Mouse (Mus musculus) midbrain, embryonic 11.5 days (tissue): Measurements from ENCODE around the gene Plac1. TPM values are rescaled to one million over a fixed set of nuclear protein-coding genes. Genes with fewer than 3 reads are reported as not detected.

Source experiments
- ATAC-seq: fragments of 200-750 bp; cut with Nextera tagmentation; 2 replicates; pipeline ENCODE4 v1.8.0; 2017; ENCODE audit warnings: moderate TSS enrichment, moderate library complexity; ENCODE audit not compliant: low FRiP score
- DNase-seq: peaks from one replicate; pipeline ENCODE4 v3.0.0; 2015; ENCODE audit warnings: low spot score; ENCODE audit errors: missing footprints
- H3K27ac ChIP-seq: fragments of 300-500 bp; sonication (generic); 2 replicates; pipeline ENCODE4 v1.5.1; 2014; ENCODE audit warnings: low read depth, low read length
- H3K27me3 ChIP-seq: fragments of 300-500 bp; sonication (generic); 2 replicates; pipeline ENCODE4 v1.6.1; 2014; ENCODE audit warnings: mild to moderate bottlenecking, low read length, moderate library complexity, mixed read lengths; ENCODE audit not compliant: control insufficient read depth, insufficient read depth
- H3K36me3 ChIP-seq: fragments of 300-500 bp; sonication (generic); 2 replicates; pipeline ENCODE4 v1.6.1; 2014; ENCODE audit warnings: mild to moderate bottlenecking, low read length, moderate library complexity, mixed read lengths; ENCODE audit not compliant: control insufficient read depth, insufficient read depth
- H3K4me1 ChIP-seq: fragments of 300-500 bp; sonication (generic); 2 replicates; pipeline ENCODE4 v1.6.1; 2014; ENCODE audit warnings: low read length; ENCODE audit not compliant: control insufficient read depth, insufficient read depth
- H3K4me2 ChIP-seq: fragments of 300-500 bp; sonication (generic); 2 replicates; pipeline ENCODE4 v1.6.1; 2014; ENCODE audit warnings: mild to moderate bottlenecking, moderate library complexity
- H3K4me3 ChIP-seq: fragments of 300-500 bp; sonication (generic); 2 replicates; pipeline ENCODE4 v1.5.1; 2014; ENCODE audit warnings: low read depth, low read length
- H3K9ac ChIP-seq: fragments of 300-500 bp; sonication (generic); 2 replicates; pipeline ENCODE4 v1.6.1; 2014; ENCODE audit warnings: low read length
- H3K9me3 ChIP-seq: fragments of 300-500 bp; sonication (generic); 2 replicates; pipeline ENCODE4 v1.6.1; 2016; ENCODE audit warnings: low read length; ENCODE audit not compliant: control insufficient read depth
- WGBS: fragments of 180-500 bp; shearing (Covaris S2); extraction: QIAGEN DNeasy Blood & Tissue Kit; methylation state at CpG from one replicate; pipeline ENCODE4 v1.1.7; 2014; 5-methylcytosine and 5-hydroxymethylcytosine counted together
- polyA plus RNA-seq: library from polyadenylated mRNA; unstranded; fragments of >200 nt; fragmentation: Nextera tagmentation; extraction: Ambion mirVana; gene quantifications from 2 replicates; pipeline ENCODE4 v1.2.1, GENCODE M21; 2014

The Plac1 gene
- polyA plus RNA-seq, 1 experiment from 2014 or later, result 1.9 TPM

DNA sequence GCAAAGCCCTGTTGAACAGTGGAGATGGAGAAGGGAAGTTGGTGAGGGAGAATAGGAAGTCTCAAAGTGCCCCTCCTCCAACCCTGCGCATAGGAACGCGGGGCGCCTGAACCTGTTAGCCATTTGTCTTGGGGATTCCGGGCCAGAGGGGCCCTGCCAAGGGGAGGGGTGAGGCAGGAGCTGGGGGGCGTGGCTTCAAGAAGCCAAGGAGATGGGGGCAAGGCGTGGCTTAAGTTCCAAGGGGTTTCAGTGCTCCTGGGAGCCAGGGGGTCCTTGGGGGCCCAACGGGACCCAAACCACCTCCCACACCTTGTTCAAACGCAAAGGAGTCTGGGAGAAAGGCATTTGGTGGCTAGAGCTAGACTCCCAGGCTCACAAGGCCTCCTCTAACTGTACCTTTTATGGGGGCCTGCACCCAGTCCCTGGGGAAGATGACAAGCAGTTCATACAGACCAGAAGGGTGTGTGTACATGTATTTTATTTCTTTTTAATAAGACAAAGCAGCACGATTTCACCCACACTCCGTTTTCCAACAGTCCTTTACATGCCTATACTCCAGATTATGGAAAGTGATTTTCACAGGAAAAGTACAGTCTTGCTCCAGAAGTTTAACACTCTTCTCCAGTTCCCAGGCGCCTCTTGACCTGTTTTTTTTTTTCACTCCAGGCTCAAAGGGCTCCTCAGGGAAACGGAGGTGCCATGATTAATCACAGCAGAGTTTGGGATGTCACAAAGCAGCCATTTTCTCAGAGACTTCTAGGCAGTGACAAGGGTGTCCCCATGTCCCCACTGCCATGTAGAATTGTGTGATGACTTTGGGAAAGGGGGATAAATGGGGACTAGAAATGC lies 187.0 kb downstream of the Plac1 start:
- ATAC-seq, result peak; percentile 15; the same call in 1 of the 2 replicates
- WGBS, result 16% methylated on average over 13 of the region's 13 CpGs
- no peak overlapping the region for H3K4me3 ChIP-seq

DNA sequence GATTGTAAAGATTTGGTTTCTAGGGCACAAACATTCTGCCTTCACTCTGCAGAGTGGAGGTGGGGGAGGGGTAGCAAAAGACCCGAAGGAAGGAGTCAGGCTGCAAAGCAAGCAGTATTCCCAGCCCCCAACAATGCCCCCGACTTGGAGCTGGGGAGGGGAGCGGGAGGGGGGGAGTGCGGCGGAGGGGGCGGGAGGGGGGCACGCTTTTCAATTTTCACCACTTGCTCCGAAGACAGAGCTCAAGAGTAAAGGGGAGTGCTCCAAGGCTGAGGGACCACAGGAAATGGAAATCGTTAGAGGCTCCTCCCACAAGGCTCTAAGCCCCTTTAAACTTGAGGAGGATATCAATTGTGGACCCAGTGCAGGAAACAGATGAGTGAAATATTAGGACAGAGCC lies 189.6 kb downstream of the Plac1 start:
- ATAC-seq (peak; percentile 64), DNase-seq (no peak)
- H3K9me3 ChIP-seq, result no peaks in the 10 kb centered on the region
- no peak overlapping the region for H3K27ac ChIP-seq
- peaks cover 3% of the 10 kb centered on the region for H3K4me1 ChIP-seq
- H3K4me2 ChIP-seq, result peak overlapping the region; percentile 26
- H3K27me3 ChIP-seq, result no peaks in the 10 kb centered on the region
- no peaks in the 10 kb centered on the region for H3K36me3 ChIP-seq
- no peak overlapping the region for H3K9ac ChIP-seq
- H3K4me3 ChIP-seq, result peak overlapping the region; percentile 25
- WGBS, result 13% methylated on average over 8 of the region's 9 CpGs

More for the DNA sequence above, 187.0 kb downstream of the Plac1 start:
- H3K9ac ChIP-seq, result no peak overlapping the region
- H3K36me3 ChIP-seq, result no peaks in the 10 kb centered on the region
- no peaks in the 10 kb centered on the region for H3K27me3 ChIP-seq
- H3K9me3 ChIP-seq, result no peaks in the 10 kb centered on the region
- no peak for DNase-seq
- peaks cover 3% of the 10 kb centered on the region for H3K4me1 ChIP-seq
- no peak overlapping the region for H3K27ac ChIP-seq
- H3K4me2 ChIP-seq, result peak overlapping the region; percentile 27; the same call in 1 of the 2 replicates

- Histone ChIP-seq H3K36me3 (no peaks in the 10 kb centered on the region), H3K27ac (no peak overlapping the region), H3K27me3 (no peaks in the 10 kb centered on the region), H3K4me3 (no peak overlapping the region), H3K9me3 (no peaks in the 10 kb centered on the region), H3K4me2 (no peak overlapping the region), H3K9ac (no peak overlapping the region), H3K4me1 (peaks cover 3% of the 10 kb centered on the region)
- 45% methylated on average over 4 of the region's 4 CpGs for WGBS
- no peak for ATAC-seq
- DNase-seq, result no peak
Observed at GRCm38 (mm10) chrX:53049196-53049595, 190.7 kb downstream of the Plac1 start.

DNA sequence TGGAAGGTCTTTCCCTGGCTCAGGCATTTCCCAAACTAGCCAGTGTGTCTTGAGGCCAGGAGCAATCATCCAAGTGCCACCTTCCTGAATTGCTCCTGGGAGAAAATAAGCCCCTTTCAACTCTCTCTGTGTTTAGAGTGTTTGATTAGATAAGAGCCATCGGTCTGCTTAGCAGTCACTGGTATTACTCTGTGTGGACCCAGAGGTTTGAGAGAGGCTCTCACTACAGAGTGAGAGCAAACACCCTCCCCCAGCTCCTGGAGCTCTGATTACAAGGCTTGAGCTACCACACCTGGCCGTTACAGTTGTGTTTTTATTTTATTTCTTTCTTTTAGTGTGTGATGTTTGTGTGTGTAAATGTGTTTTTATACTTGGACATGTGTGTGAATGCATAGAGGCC lies 193.0 kb downstream of the Plac1 start:
- Histone ChIP-seq H3K9me3 (no peaks in the 10 kb centered on the region), H3K36me3 (no peaks in the 10 kb centered on the region), H3K9ac (no peak overlapping the region), H3K27me3 (no peaks in the 10 kb centered on the region), H3K27ac (no peak overlapping the region), H3K4me1 (peaks cover 3% of the 10 kb centered on the region; the same call in 1 of the 2 replicates), H3K4me3 (no peak overlapping the region), H3K4me2 (no peak overlapping the region)
- ATAC-seq (no peak), DNase-seq (no peak)
- 55% methylated on average over 2 of the region's 2 CpGs for WGBS

DNA sequence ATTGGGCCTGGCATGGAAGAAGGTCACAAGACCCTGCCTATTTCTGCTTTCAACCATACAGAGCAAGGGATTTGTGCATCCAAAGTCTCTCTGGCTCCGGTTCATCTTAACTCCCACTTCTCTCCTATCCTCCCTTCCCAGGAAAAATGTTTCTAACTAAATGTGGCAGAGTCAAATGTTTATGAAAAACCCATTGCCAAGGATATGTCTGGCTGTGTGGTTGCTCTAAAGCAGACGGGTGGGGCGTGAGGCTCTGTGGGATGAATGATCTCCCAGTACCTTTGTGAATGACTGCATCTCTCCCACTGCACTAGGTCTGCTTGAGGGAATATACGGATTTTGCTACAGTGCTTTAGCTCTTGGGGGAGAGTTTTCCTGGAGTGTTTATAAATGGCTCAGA lies 193.9 kb downstream of the Plac1 start:
- 76% methylated on average over 4 of the region's 4 CpGs for WGBS
- Histone ChIP-seq H3K4me2 (no peak overlapping the region), H3K9ac (no peak overlapping the region), H3K27ac (no peak overlapping the region), H3K9me3 (no peaks in the 10 kb centered on the region), H3K4me3 (no peak overlapping the region), H3K36me3 (no peaks in the 10 kb centered on the region), H3K27me3 (no peaks in the 10 kb centered on the region), H3K4me1 (peaks cover 3% of the 10 kb centered on the region; the same call in 1 of the 2 replicates)
- no peak for DNase-seq
- no peak for ATAC-seq

DNA sequence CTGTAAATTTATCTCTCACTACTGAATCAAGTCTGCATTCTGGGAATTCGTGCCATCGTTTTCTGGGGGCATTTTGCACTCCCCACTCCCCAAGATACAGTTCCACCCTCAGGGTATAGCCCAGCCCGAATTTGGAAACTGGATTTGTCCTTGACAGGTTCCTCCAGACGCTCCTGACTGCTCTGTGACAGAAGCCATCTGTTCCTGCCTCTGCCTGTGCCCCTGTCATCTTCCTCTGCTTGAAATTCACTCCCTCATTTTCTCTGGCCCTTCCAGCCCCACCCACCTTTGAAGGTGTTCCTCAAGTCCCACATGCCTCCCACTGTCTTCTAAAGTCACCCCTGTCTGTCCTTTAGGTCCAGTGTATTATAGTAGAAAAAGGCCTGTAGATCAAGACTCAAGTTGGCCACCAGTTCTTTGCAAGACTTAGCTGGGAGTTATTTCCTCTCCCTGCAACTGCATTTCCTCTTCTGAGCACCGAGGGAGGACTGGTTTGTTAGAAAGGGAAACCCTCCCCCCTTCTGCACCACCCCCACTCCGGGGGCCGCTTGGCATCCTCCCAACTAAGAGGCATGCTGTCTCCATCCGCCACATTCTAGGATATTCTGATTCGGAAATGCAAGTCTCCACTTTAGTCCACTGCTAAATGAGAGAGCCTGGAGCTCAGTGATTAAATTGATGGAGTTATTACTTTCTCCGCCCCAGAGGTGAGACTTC lies 194.6 kb downstream of the Plac1 start:
- Histone ChIP-seq H3K4me3 (no peak overlapping the region), H3K27ac (no peak overlapping the region), H3K27me3 (no peaks in the 10 kb centered on the region), H3K9ac (no peak overlapping the region), H3K9me3 (no peaks in the 10 kb centered on the region), H3K36me3 (no peaks in the 10 kb centered on the region), H3K4me2 (no peak overlapping the region), H3K4me1 (peaks cover 3% of the 10 kb centered on the region; the same call in 1 of the 2 replicates)
- ATAC-seq (no peak), DNase-seq (no peak)
- WGBS, result 44% methylated on average over 10 of the region's 10 CpGs

DNA sequence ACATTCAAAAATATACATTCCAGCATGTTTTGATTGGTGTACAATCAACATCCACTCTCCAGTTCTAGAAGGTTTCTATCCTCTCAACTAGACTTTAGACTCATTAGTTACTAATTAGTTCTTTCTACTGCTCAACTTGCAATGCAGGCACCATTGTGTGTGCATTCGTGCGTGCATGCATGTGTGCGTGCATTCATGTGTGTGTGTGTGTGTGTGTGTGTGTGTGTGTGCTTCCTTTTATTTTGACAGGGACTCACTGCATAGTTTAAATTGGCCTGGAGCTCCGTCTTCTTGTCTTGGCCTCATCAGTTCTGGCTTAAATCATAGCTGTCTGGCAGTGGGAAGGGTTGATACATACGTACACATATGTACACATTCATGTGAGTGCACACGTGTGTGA lies 198.9 kb downstream of the Plac1 start:
- Histone ChIP-seq H3K9me3 (no peaks in the 10 kb centered on the region), H3K27ac (no peak overlapping the region), H3K9ac (no peak overlapping the region), H3K4me1 (no peaks in the 10 kb centered on the region), H3K4me3 (no peak overlapping the region), H3K36me3 (no peaks in the 10 kb centered on the region), H3K4me2 (no peak overlapping the region), H3K27me3 (no peaks in the 10 kb centered on the region)
- 83% methylated on average over 6 of the region's 6 CpGs for WGBS
- no peak for ATAC-seq
- DNase-seq, result no peak

GRCm38 (mm10) chrX:53040138-53040537 lies 199.8 kb downstream of the Plac1 start:
- Histone ChIP-seq H3K9ac (no peak overlapping the region), H3K36me3 (no peaks in the 10 kb centered on the region), H3K27ac (no peak overlapping the region), H3K4me3 (no peak overlapping the region), H3K27me3 (no peaks in the 10 kb centered on the region), H3K4me2 (no peak overlapping the region), H3K4me1 (no peaks in the 10 kb centered on the region), H3K9me3 (no peaks in the 10 kb centered on the region)
- DNase-seq, result no peak
- ATAC-seq, result no peak
- 85% methylated on average over 6 of the region's 6 CpGs for WGBS

DNA sequence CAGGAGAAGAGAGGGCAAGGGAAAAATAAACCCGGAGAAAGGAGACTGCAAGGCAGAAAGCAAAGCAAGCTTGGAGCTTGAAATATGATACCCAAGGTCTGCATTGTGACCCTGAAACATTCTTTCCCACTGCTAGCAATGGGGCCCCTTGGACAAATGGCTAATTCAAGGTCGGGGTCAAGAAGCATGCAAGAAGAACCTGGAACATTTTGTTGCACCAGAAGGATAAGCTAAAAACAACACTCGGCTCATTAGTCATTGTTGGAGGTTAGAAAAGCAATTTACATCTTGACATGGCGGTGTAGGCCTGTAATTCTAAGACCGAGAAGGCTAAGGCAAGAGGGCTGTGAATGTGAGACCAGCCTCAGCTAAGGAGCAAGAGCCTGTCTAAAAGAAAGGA lies 200.3 kb downstream of the Plac1 start:
- Histone ChIP-seq H3K4me1 (no peaks in the 10 kb centered on the region), H3K4me3 (no peak overlapping the region), H3K4me2 (no peak overlapping the region), H3K27ac (no peak overlapping the region), H3K27me3 (no peaks in the 10 kb centered on the region), H3K9ac (no peak overlapping the region), H3K36me3 (no peaks in the 10 kb centered on the region), H3K9me3 (no peaks in the 10 kb centered on the region)
- DNase-seq, result no peak
- no peak for ATAC-seq
- 58% methylated on average over 5 of the region's 5 CpGs for WGBS
